Mouse (Mus musculus): ENCODE measurements around the gene Sparc.

Gene Sparc

GRCm38 (mm10) chr11:55404659-55405457 lies 18.1 kb downstream of the Sparc start:
- DNase-seq, result no peak

DNA sequence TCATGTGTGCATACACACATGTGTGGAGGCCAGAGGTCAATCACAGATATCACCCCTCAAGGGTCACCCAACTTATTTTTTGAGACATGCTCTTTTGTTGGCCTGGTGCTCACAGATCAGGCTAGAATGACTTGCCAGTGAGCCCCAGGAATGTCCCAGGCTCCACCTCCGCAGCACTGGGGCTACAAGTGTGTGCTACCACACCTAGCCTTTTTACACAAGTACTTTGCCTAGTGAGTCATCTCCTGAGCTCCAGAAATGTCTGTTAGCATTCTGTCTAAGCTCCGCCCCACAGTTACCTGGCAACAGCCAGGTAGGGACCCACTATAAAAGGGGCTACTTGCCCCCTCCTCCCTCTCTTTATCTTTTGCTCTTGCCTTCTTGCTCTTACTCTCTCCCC lies 22.1 kb downstream of the Sparc start:
- DNase-seq, result no peak

GRCm38 (mm10) chr11:55398371-55398770 lies 24.6 kb downstream of the Sparc start:
- DNase-seq, result no peak

GRCm38 (mm10) chr11:55397441-55397840 lies 25.5 kb downstream of the Sparc start:
- DNase-seq, result peak; percentile 70

DNA sequence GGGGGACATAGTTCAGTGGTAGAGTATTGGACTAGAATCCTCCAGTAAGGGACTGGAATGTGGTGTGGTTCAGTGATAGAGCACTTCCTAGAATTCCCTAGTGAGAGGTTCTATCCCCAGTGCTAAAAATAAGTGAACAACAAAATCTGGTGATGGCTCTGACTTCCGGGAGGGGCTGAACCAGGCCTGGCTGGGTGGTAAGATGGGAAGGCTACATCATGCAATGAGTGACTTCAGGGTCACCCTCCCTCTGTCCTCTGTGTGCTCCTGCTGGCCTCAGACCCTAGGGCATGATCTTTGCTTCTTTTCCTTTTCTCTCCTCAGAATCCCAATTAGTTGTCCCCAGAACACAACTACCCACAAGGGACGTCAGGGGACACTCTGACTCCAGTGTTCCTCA lies 25.9 kb downstream of the Sparc start:
- no peak for DNase-seq

GRCm38 (mm10) chr11:55395073-55395642 lies 27.8 kb downstream of the Sparc start:
- DNase-seq, result no peak

GRCm38 (mm10) chr11:55394592-55394991 lies 28.4 kb downstream of the Sparc start:
- no peak for DNase-seq

DNA sequence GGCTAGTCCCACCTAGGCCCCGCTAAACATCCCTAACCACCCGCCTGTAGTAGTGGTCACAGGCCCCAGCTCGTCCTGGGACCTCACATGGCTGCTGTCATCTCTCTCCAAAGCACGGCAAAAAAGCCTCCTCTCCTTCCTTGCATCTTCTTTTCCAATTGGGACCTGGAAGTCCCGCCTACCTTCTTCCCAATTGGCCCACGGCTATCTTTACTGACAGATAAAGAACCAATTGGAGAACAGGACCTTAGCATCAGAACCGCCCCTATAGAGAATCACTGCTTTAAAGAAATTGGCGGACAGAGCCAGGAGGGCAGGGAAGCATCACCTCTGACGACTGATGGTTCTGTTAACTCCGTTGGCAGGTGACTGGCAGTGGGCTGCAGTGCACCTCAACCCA lies 30.5 kb downstream of the Sparc start:
- peak; percentile 50 for DNase-seq

GRCm38 (mm10) chr11:55389778-55390177 lies 33.2 kb downstream of the Sparc start:
- DNase-seq, result peak; percentile 82

- no peak for DNase-seq
Measured at GRCm38 (mm10) chr11:55387576-55387975, 35.4 kb downstream of the Sparc start.

DNA sequence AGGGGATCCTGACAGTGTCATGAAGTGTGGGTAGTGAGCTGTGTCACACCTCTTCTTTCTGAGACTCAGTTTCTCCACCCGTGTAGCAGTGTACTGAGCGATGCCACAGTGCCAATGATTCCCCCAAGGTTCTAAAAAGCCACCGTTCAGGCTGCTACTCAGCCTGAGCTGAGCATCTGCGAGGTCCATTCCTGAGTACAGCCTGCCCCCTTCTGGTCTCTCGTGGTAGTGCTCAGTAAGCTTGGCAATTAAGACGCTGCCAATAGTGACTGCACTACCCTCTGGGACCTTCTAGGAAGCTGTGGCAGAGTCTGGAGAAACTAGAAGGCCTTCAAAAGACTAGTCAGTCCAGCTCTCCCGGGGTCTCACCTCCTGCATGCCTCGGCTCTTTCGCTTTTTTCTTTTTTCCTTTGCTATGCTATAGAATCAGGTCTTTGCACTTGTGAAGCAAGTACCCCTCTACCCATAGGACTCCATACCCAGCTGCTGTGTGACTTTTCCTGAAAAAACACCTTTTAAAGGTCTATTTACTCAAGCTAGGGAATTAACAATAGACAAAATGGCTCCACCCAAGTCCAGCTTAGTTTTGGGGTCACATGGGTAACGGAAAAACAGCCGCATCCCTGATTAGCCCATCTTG lies 36.4 kb downstream of the Sparc start:
- DNase-seq, result peak; percentile 89

GRCm38 (mm10) chr11:55383463-55384045 lies 39.4 kb downstream of the Sparc start:
- DNase-seq, result no peak

- no peak for DNase-seq
Measured at GRCm38 (mm10) chr11:55380908-55381307, 42.1 kb downstream of the Sparc start.

DNA sequence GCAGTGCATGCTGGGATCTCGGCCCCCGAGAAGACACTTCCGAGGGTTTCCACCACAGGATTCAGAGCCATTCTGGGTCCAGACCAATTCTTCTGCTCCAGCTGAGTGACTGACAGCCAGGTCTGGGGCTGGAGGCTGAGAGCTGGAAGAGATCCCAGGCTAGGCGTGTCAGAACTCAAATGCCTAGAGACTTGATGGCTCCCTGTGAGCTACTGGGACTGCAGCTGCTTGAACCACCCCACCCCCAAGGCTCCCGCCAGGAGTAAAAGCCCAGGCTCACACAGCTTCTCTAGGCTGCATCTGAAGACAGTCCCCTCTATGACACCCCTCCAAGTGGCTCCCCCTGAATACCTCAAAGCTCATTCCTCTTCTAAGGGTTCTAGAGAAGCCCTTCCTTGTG lies 44.6 kb downstream of the Sparc start:
- peak; percentile 70 for DNase-seq

DNA sequence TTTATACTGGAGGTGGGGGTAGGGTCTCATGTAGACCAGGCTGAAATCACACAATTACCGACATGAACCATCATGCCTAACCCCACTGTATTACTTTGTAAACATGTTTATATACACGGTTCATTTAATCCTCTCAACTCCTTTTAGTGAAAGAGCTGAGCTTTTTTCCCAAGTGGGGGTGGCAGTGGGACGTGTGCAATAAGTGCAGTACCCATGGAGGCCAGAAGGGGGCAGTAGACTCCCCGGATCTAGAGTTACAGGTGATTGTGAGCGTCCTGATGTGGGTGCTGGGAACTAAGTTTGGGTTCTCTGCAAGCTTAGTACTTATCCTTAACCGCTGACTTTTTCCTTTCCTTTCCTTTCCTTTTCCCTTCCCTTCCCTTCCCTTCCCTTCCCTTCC lies 49.1 kb downstream of the Sparc start:
- no peak for DNase-seq

DNA sequence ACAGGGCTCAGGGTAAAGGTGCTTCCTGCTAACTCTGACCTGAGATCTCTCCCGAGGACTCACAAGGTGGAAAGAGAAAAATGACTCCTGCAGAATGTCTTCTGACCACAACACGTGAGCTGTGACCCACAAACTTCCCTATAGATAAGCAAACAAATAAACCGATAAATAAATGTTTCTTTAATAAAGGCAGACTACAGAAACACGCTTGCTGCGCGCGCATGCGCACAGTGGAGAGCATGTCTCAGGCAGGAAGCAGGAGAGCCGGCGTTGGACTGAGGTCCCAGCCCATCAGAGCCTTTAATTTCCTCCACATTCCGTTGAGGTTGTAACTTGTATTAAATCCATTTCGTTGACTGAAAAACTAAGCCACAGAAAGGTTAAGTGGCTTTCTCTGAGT lies 49.6 kb downstream of the Sparc start:
- no peak for DNase-seq

GRCm38 (mm10) chr11:55372001-55372400 lies 51.0 kb downstream of the Sparc start:
- no peak for DNase-seq

DNA sequence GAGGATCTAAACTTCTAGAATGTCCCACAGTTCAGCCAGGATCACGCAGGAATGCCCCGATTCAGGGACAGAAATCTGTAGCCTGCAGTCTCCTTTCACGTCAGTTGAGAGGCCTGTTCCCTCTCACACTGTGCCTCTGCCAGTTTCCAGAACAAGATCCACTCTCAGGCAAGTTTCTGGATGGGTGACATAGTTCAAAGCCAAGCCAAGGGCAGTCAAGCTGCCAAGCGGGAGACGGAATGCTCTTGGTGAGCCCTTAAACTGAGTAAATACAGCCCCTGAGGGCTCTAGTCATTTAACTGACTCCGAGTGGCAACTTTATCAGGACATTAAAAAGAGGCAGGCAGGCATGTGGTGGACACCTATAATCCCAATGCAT lies 53.9 kb downstream of the Sparc start:
- DNase-seq, result peak; percentile 39

DNA sequence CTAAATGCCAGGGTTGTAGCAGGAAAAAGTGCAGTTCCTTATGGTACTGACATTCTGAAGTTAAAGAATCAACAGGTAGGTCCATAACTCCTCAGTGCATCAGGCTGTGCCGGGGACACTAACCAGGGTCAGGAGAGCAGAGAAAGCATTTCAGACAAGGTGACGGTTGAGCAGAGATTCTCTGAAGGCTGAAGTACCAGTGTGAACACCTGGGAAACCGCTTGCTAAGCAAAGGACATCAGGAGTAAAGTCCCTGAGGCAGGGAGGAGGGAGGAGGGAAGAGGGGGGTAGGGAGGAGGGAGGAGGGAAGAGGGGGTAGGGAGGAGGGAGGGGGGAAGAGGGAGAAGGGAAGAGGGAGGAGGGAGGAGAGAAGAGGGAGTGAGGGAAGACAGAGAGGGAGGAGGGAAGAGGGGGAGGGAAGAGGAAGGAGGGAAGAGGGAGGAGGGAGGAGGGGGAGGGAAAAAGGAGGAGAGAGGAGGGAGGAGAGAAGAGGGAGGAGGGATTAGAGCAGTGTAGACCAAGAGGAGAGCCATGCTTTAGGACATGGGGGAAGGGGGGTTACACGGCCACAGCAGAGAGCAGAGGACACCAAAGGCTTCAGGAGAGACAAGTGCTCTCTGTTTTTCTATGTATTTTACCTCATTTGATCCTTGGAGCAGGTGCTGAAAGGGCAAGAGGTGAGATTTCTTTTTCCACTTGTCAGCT lies 54.4 kb downstream of the Sparc start:
- no peak for DNase-seq

DNA sequence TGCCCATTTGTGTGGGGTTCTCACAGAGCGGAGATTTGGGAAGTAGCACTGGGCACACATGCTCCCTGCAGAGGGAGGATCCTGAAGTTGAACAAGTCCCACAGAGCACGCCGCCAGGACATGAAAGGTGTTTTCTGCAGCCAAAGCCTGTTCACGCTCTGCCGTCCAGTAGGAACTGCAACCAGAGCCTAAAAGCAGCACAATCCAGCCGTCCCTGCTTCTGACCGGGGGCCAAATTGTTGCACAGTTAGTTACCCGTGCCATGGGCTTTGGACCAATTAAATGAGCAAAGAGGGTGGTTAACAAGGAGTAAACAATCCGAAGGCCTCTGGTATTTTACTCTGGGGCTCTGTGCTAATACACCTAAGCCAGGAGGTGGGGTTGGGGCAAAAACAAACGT lies 55.2 kb downstream of the Sparc start:
- DNase-seq, result peak; percentile 33

- no peak for DNase-seq
Measured at GRCm38 (mm10) chr11:55365840-55366239, 57.1 kb downstream of the Sparc start.

GRCm38 (mm10) chr11:55365242-55365641 lies 57.7 kb downstream of the Sparc start:
- DNase-seq, result no peak

DNA sequence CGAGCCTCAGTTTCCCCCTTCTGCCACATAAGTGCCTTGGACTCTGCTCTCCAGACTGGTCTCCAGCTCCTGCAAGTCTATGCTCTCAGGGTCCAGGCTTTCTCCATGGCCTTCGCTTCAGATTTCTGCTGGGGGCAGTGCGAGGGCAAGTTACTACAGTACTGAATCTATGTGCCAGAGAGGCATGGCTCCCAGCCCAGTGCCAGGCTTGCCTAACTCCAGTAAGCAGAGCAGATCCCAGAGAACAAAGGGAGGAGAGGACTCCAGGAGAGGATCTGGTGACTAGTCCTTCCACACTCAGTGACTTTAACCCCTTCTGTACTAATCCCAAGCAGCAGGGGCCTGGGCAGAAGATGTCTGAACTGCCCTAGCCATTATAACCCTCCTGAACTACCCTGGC lies 58.3 kb downstream of the Sparc start:
- DNase-seq, result peak; percentile 19

Measured in kidney, postnatal 14 days (tissue).